Mouse (Mus musculus) mesoderm, embryonic 11.5 days (tissue): ENCODE data around the gene Naa80.

ENCODE experiments used
- DNase-seq: peaks from one replicate; pipeline ENCODE4 v3.0.0-alpha.2; 2012; ENCODE audit warnings: low read depth, low spot score

Naa80 gene

DNA sequence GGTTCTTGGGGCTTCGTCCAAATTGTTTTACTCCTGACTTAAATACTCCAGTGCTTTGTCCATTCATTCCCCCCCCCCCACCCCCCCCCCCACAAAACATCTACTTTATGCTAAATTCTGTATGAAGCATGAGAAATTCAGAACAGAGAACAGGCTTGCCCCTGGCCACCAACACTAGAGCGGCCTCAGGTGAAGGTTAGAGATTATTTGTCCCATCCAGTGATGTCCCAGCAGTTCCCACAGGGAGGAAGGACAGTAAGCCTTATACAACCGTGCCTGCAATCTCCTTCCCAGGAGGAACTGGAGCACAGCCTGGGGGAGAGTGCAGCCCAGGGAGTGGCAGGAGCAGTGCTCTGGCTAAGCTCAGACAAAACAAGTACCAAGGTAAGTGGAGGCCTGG lies at the start of gene Naa80:
Gene Naa80, plus strand, starts transcription at position 301 of the 400 bp plus-strand sequence.
- DNase-seq = no peak

DNA sequence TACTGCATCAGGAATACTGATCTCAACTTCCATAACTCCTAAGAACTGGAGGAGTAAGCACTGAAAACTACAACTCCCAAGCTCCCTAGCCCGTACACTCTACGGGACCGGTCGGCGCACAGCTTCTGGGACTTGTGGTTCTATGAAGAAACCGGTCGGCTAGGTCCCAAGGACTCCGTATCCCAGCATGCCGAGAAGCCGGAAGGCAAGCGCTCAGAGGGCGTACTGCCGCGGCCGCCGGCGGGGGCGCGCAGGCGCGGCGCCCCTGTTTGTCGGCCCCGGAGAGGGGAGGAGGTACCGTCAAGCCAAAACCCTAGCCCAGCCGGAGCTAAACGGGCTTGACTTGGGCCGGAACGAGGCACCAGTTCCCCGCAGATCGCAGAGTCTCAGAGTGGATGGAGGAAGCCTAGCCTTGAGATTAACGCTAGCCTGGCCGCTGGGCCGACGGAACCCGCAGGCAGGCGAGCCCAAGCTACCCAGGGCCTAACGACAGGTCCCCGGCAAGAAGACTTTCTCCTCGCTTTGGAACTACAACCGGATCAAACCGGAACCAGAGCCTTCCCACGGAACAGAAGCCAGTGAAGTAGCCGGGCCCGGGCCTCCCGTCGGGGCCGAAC lies 44.8 kb upstream of the Naa80 start, which contains the start of gene Tmem115:
Gene Tmem115, plus strand, starts transcription at position 155 of the 617 bp plus-strand sequence.
- peak; percentile 96 for DNase-seq

GRCm38 (mm10) chr9:107534408-107535202 lies 44.1 kb upstream of the Naa80 start:
- no peak for DNase-seq

GRCm38 (mm10) chr9:107538231-107538630 lies 40.5 kb upstream of the Naa80 start:
- DNase-seq = no peak

DNA sequence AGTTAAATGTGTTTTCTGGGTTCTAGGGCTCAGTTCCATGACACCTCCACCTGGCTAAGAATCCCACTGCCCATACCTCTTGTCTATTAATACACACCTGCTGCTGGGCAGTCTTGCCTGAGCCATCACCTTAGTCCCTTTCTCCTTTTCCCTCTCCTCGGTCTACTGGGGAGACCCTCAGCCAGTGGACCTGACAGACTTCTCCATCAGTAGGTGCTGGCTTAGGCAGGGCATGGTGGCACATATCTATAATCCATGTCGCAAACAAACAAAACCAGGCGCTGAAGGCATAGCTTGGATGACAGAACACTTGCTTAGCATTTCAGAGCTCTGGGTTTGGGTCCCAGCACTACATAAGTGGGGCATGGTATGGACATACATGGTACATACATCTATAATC lies 40.0 kb upstream of the Naa80 start:
- no peak for DNase-seq

DNA sequence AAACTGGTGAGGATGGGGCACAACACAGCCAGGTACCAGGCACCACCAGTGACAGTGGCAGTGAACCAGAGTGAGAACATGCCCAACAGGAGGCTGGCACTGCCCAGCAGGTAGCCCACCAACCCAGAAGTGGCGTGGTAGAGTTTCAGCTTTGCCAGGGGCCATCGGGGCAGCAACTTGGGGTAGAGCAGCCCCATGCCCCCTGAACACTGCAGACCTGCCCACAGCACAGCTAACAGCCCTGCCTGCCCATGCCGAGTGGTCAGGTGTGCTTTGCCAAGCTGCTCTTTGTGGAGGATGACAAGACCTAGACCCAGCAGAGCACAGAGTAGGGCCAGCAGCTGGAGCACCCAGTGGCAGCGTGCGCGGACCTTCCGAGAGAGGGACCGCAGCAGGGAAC lies 38.7 kb upstream of the Naa80 start:
- no peak for DNase-seq

GRCm38 (mm10) chr9:107540420-107540819 lies 38.3 kb upstream of the Naa80 start:
- DNase-seq = no peak

GRCm38 (mm10) chr9:107541005-107541404 lies 37.7 kb upstream of the Naa80 start:
- DNase-seq = no peak

DNA sequence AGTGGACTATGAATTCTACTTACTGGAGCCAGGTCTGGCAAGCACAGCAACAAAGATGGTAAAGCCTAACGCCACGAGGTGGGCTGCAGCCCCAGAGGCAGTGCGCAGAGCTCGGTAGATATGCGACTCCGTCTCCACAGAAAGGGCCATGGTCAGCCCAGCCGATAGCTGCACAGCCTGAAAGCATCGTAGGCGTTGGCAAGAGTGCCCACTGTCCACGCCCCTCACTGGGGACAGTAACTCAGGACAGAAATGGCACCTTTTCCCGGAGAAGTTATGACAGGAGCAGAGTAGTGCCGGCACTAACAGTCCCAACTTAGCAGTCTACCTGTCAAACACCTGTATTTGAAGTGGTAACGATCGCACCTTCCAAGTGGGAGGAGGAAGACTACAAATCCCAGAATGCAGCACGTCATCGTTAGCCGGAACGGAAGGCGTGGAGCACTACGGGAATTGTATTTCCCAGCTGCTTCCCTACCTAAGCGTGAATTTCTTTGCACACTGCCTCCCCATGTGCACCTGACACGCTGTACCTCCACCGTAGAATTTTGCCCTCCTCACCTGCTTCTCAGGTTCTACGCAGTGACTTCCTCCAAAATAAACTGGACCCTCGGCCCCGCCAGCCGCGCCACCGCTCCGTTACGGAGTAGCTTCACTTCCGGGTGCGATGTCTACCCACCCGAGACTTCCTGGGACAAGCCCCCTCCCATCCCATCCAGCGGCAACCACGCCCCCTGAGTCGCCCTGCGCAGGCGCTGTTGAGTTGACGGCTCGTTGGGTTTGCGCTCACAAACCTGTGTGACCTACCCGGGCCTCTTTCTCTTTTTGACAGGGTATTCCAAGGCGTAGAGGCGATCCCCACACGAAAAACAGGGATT lies 37.0 kb upstream of the Naa80 start, which contains the start of the genes Cyb561d2 and Nprl2:
Gene Cyb561d2, minus strand, starts transcription at position 720 of the 878 bp plus-strand sequence.
Gene Nprl2, plus strand, starts transcription at position 753 of the 878 bp plus-strand sequence.
- peak; percentile 95 for DNase-seq

- no peak for DNase-seq
Observed at GRCm38 (mm10) chr9:107542352-107542686, 36.4 kb upstream of the Naa80 start.

GRCm38 (mm10) chr9:107542721-107543120 lies 36.0 kb upstream of the Naa80 start:
- no peak for DNase-seq

- DNase-seq = no peak
Observed at GRCm38 (mm10) chr9:107543299-107543698, 35.4 kb upstream of the Naa80 start.

GRCm38 (mm10) chr9:107544196-107544700 lies 34.4 kb upstream of the Naa80 start:
- DNase-seq = no peak

GRCm38 (mm10) chr9:107544729-107545128 lies 34.0 kb upstream of the Naa80 start:
- DNase-seq = no peak

DNA sequence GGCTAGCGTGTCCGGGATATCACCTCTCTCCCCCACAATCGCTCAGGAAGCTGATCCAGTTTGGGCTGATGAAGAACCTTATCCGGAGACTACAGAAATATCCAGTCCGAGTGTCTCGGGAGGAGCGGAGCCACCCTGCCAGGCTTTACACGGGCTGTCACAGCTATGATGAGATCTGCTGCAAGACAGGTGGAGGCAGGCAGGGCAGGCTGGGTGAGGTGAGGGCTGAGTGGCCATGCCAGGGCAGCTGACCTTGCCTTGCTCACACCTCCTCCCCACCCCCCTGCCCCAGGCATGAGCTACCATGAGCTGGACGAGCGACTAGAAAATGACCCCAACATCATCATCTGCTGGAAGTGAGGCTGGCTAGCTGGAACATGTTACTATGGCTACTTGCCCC lies 33.5 kb upstream of the Naa80 start:
- no peak for DNase-seq

- DNase-seq = peak; percentile 79
Observed at GRCm38 (mm10) chr9:107545602-107546001, 33.1 kb upstream of the Naa80 start.

DNA sequence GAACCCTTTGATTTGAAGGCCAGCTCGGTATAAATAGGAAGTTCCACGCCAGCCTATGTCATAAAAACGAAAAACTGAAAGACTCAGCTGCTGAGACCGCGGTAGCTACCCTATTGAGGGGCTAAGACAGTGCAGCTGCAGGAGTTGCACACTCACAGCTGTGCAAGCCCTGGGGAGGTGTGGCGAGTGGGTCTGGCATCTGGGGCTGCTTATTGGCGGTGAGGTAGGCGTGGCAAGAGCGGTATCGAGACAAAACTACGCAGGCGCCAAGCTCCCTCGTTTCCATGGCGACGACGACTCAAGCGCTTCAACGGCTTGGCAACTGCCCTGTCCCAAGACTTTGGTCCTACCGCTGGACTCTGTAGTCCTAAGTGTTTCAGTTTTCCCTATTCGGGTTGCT lies 31.7 kb upstream of the Naa80 start, which contains the start of gene Zmynd10:
Gene Zmynd10, plus strand, starts transcription at position 273 of the 400 bp plus-strand sequence.
- DNase-seq = peak; percentile 93

- DNase-seq = no peak
Observed at GRCm38 (mm10) chr9:107547957-107548356, 30.7 kb upstream of the Naa80 start.

GRCm38 (mm10) chr9:107548820-107549219 lies 29.9 kb upstream of the Naa80 start:
- no peak for DNase-seq

DNA sequence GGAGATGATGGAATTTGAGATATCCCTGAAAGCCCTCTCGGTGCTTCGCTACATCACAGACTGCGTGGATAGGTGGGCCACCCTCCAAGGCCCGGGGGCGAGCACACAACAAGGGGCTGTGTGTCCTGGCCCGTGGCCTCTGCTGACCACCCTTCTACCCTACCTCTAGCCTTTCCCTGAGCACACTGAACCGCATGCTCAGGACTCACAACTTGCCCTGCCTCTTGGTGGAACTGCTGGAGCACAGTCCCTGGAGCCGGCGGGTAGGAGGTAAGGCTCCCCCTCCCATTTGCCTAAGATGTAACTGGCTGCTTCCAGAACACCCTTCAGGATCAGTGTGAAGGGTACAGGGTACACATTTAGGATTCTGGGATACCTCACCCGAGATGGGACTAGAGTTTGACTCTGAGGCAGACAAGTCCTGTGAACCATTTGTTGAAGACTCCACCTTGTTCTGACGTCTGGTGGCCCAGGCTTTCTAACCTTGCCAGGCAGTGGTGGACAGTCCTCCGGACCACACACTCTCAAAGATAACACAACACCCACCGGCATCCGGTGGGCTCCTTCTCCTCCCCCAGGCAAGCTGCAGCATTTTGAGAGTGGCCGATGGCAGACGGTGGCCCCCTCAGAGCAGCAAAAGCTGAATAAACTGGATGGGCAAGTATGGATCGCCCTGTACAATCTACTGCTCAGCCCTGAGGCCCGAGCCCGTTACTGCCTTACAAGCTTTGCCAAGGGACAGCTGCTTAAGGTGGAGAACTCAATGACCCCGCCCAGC lies 29.2 kb upstream of the Naa80 start:
- DNase-seq = no peak
